Mouse (Mus musculus) cerebellum, postnatal 36 days (tissue): ENCODE results near the gene 2700049A03Rik.

Source experiments
- DNase-seq, 2 experiments: peaks; one replicate each; pipeline ENCODE4 v3.0.0; 2021 to 2022; ENCODE audit warnings: mixed read lengths in 2 of 2

2700049A03Rik gene

DNA sequence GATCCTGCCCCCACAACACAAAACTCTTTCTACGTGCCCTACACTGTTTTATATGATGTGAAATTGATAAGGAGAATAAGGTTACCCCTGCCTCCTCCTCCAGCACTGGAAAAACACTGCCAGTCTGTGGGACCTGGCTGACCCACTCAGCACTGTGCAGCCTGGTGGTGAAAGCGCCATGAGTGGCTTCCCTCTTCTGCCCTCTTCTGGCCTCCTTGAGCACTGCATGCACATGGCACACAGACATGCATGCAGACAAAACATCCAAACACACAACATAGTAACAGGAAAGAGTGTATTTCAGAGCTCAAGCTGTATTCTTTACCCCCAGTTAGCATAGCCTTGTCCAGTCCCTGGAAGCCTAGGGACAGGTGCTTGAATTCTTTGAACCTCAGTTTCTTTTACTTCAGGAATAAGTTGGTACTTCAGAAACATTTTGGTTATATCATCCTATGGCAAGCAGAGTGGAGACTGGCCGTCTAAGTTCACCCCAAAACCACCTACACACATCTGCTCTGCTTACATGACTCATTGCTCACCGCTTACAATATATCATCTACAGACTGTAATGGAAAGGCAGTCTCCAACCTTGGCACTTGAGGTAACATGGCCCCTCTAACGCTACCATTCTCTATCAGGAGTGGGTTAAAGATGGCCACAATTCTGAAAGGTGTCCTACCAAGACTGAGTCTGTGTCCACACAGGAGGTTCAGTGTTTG, 138.0 kb downstream of the 2700049A03Rik start:
- DNase-seq: no peak

- DNase-seq: no peak
Observed at GRCm38 (mm10) chr12:71275906-71276595, 139.4 kb downstream of the 2700049A03Rik start.

DNA sequence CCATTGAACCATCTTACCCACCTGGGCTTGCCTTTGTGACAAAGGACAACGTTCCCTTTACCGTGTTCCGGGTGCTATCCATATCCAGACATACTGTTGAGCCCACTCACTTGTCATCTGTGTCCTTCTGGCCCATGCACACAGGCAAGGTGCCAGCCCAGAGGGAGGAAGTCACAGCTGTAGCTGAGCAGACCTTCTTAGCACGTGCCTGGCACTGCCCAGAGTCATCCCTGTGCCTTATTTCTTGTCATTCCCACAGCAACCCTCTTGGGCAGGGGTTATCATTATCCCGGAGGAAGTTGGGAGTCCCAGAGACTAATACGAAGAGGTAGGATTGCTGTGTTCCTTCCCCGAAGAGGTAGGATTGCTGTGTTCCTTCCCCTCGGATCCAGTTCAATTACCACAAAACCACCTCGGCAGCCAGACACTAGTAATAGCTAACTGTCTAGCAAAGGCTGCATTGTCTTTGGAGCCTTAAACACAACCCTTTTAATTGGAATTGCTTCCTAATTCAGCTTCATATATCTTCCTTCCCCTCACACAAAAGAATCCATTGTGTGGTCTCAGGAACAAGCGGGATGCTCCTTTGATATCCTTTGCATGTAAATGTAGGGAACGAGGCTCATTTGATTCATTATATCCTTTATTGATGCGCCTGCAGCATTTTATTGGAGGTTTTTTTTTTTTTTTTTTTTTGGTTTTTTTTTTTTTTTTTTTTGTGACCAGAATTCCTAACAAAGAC, 143.0 kb downstream of the 2700049A03Rik start:
- DNase-seq: no peak

DNA sequence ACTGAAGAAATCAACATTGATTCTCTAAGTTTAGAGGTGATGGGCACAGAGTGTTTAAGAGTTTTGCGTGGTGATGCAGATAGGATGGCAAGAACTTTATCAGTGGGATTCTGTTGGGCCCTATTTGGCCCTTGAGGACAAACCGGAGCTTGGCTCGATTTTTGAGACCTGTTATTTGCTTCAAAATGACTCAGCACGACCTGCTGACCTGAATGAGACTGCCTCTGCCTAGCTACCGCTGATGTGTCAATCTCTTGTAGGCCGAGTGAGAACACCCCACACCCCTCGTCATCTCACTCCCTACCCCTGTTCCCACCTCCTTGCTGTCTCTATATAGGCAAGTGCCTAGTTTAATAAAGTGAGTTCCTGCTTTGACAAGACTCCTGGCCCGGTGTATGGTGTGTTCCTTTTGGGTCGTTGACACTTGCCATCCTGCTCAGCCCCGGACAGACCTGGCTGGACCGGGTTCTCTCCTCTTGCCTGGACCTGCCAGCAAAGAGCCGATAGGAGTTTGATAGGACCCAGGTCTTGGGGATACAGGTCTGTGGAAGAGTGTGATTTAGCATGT, 144.6 kb downstream of the 2700049A03Rik start:
- DNase-seq: no peak

- no peak for DNase-seq
Observed at GRCm38 (mm10) chr12:71285399-71285798, 148.8 kb downstream of the 2700049A03Rik start.

DNA sequence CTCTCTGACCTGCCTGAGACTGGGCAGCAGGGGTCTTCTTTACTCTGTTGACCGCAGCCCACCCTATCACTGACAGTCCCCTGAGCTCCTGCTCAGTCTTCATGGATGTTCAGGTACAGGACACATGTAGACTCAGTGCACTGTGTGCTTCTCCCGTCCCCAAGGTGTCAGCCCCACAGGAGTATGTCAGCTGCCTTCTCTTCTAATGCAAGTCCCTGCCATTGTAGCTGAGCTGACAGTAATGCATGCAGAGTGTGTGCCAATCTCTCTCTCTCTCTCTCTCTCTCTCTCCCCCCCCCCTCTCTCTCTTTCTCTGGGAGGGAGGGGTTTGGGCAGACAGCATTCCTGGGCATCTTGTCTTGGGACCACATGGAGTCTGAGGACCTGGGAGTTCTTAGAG, 153.8 kb downstream of the 2700049A03Rik start:
- DNase-seq: no peak
